Mouse (Mus musculus): Measurements from ENCODE around the gene Fbln7.

GRCm38 (mm10) chr2:128890661-128891335 lies 28.0 kb downstream of the Fbln7 start:
- no peak for TF ChIP-seq CTCF (IDR thresholded peaks at IDR 0.05; ENCODE audit: insufficient read depth, low read length)
- no peak for TF ChIP-seq POLR2A (IDR thresholded peaks at IDR 0.05; ENCODE audit: borderline replicate concordance, extremely low read depth, low read depth, low read length)

Data from lung, adult 2 months (tissue).